Mouse (Mus musculus): ENCODE results near the gene Dab2ip. TPM values are rescaled to one million over a fixed set of nuclear protein-coding genes. Genes with fewer than 3 reads are reported as not detected.

Gene Dab2ip
- total and polyA plus RNA-seq, 3 experiments: 4.9 to 15.6 (median 7.8) TPM

DNA sequence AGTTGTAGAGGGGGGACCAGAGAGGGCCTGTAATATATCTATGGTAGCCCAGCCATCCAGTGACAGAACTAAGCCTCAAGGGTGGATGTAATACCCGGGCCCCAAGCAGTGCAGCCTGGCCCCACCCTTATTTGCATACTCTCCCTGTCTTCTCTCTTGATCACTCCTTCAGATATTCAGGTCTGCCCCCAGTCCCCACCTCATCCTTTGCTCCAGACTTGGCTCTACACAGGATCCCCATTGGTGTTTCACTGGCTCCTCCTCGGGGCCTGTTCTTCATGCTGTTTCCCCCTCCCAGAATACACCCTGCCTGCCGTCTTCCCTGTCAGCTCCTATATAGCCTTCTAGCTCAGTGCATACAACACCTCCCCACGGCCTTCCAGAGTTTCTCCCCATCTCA lies 57.3 kb downstream of the Dab2ip start:
- Histone ChIP-seq H3K9ac (ENCODE audit: insufficient read depth, low read depth) (no peak overlapping the region), H3K36me3 (replicated peaks in 1 of 2; ENCODE audit: control insufficient read depth in 1 of 2, insufficient read depth in 1 of 2, low read length in 1 of 2) (no peaks in the 10 kb centered on the region), H3K4me1 (ENCODE audit: control insufficient read depth in 1 of 2, insufficient read depth in 2 of 2) (peaks cover 58 to 97% of the 10 kb centered on the region in 2 experiments), H3K27me3 (replicated peaks) (no peaks in the 10 kb centered on the region), H3K79me2 (replicated peaks; ENCODE audit: control insufficient read depth, extremely low read depth, insufficient read depth, poor library complexity, severe bottlenecking) (no peaks in the 10 kb centered on the region), H3K9me3 (replicated peaks; ENCODE audit: low read length) (no peaks in the 10 kb centered on the region), H3K4me2 (ENCODE audit: insufficient read depth, low read depth, poor library complexity, severe bottlenecking) (no peak overlapping the region), H3K4me3 (replicated peaks in 1 of 3; ENCODE audit: low read depth in 2 of 3, low read length in 2 of 3, poor library complexity in 1 of 3) (no peak overlapping the region), H3K27ac (ENCODE audit: insufficient read depth, low read depth) (no peak overlapping the region)
- dilution Hi-C loops (cut with MboI; ENCODE audit: extremely low pct_ligation_motif_present, extremely low pct_unique_long_range_greater_than_20kb, low sequenced_read_pairs) (no loop called here), in situ Hi-C loops (cut with MboI; ENCODE audit: low pct_ligation_motif_present, low pct_unique_long_range_greater_than_20kb, low sequenced_read_pairs) (no loop called here)
- 0 out of 2 replicates have a peak, but pooled peaks have one; percentile 25 for TF ChIP-seq IRF4 (IDR thresholded peaks at IDR 0.05; ENCODE audit: low read depth, low read length)
- TF ChIP-seq MAFK (IDR thresholded peaks at IDR 0.05; ENCODE audit: insufficient replicate concordance, low read length): no peak
- no peak for TF ChIP-seq SIN3A (IDR thresholded peaks at IDR 0.05; ENCODE audit: low read length)
- TF ChIP-seq TCF12 (IDR thresholded peaks at IDR 0.05; ENCODE audit: low read depth, low read length): peak; percentile 40; the same call in 1 of the 2 replicates
- no peak for TF ChIP-seq UBTF (IDR thresholded peaks at IDR 0.05; ENCODE audit: low read depth, low read length)
- no peak for DNase-seq (ENCODE audit: extremely low read depth)

- no peaks in the 10 kb centered on the region for H3K9me3 ChIP-seq (replicated peaks; ENCODE audit: low read length)
- no peak overlapping the region for H3K9ac ChIP-seq (ENCODE audit: insufficient read depth, low read depth)
- TF ChIP-seq CTCF (conservative IDR thresholded peaks at IDR 0.05 in 1 of 2, IDR thresholded peaks at IDR 0.05 in 1 of 2; ENCODE audit: low read depth in 2 of 2, low read length in 2 of 2) (peak in 1 of 2 experiments; percentile 46; a peak in 2 of 4 replicates), PAX5 (IDR thresholded peaks at IDR 0.05; ENCODE audit: low read length) (no peak), NRF1 (IDR thresholded peaks at IDR 0.05; ENCODE audit: low read depth, low read length) (peak; percentile 34; the same call in 1 of the 2 replicates), POLR2A (IDR thresholded peaks at IDR 0.05; ENCODE audit: low read depth, low read length) (no peak), CHD1 (IDR thresholded peaks at IDR 0.05; ENCODE audit: low read depth, low read length) (no peak), ZKSCAN1 (IDR thresholded peaks at IDR 0.05; ENCODE audit: borderline replicate concordance, low read depth, low read length) (no peak), HCFC1 (IDR thresholded peaks at IDR 0.05; ENCODE audit: low read depth, low read length) (no peak), BHLHE40 (IDR thresholded peaks at IDR 0.05; ENCODE audit: low read depth, low read length) (no peak), ZNF384 (IDR thresholded peaks at IDR 0.05; ENCODE audit: low read depth, low read length) (no peak), CHD2 (IDR thresholded peaks at IDR 0.05; ENCODE audit: low read length) (no peak)
- in situ Hi-C loops (cut with MboI; ENCODE audit: low pct_ligation_motif_present, low pct_unique_long_range_greater_than_20kb, low sequenced_read_pairs) (no loop called here), dilution Hi-C loops (cut with MboI; ENCODE audit: extremely low pct_ligation_motif_present, extremely low pct_unique_long_range_greater_than_20kb, low sequenced_read_pairs) (no loop called here)
- peak overlapping the region; percentile 5; the same call in 1 of the 2 replicates for H3K27ac ChIP-seq (ENCODE audit: insufficient read depth, low read depth)
- H3K36me3 ChIP-seq (replicated peaks in 1 of 2; ENCODE audit: control insufficient read depth in 1 of 2, insufficient read depth in 1 of 2, low read length in 1 of 2): no peaks in the 10 kb centered on the region
- H3K27me3 ChIP-seq (replicated peaks): no peaks in the 10 kb centered on the region
- no peak for DNase-seq (ENCODE audit: extremely low read depth)
- peaks cover 59 to 97% of the 10 kb centered on the region in 2 experiments for H3K4me1 ChIP-seq (ENCODE audit: control insufficient read depth in 1 of 2, insufficient read depth in 2 of 2)
- H3K4me3 ChIP-seq (replicated peaks in 1 of 3; ENCODE audit: low read depth in 2 of 3, low read length in 2 of 3, poor library complexity in 1 of 3): no peak overlapping the region
- H3K4me2 ChIP-seq (ENCODE audit: insufficient read depth, low read depth, poor library complexity, severe bottlenecking): no peak overlapping the region
- no peaks in the 10 kb centered on the region for H3K79me2 ChIP-seq (replicated peaks; ENCODE audit: control insufficient read depth, extremely low read depth, insufficient read depth, poor library complexity, severe bottlenecking)
Measured at GRCm38 (mm10) chr2:35615977-35616376, 57.9 kb downstream of the Dab2ip start.
